Mouse (Mus musculus) lung, adult 2 months (tissue): ENCODE results near the gene Grin2b.

ENCODE experiments used
- CTCF ChIP-seq: fragments of 200-500 bp; IDR thresholded peaks from 2 replicates; pipeline ENCODE4 v1.5.1; 2011; ENCODE audit warnings: mild to moderate bottlenecking, low read length, control low read depth; ENCODE audit not compliant: insufficient read depth
- POLR2A ChIP-seq: fragments of 200-500 bp; IDR thresholded peaks from 2 replicates; pipeline ENCODE4 v1.6.1; 2011; ENCODE audit warnings: low read depth, mild to moderate bottlenecking, control low read depth, low read length, borderline replicate concordance; ENCODE audit errors: extremely low read depth

- no peak for TF ChIP-seq POLR2A
- TF ChIP-seq CTCF: no peak
Observed at GRCm38 (mm10) chr6:135865832-135866231, 307.5 kb downstream of the Grin2b start.
